Mouse (Mus musculus): ENCODE measurements around the gene Polr2b. TPM values are rescaled to one million over a fixed set of nuclear protein-coding genes. Genes with fewer than 3 reads are reported as not detected.

Polr2b gene
- polyA plus RNA-seq, 1 experiment from 2014 or later = 111 TPM

GRCm38 (mm10) chr5:77309051-77309906 is 668 bp upstream of the Polr2b start:
- Histone ChIP-seq H3K36me3 (replicated peaks) (peaks cover 58% of the 10 kb centered on the region), H3K9me3 (no peaks in the 10 kb centered on the region), H3K27ac (peak overlapping the region; percentile 94), H3K4me1 (peaks cover 34% of the 10 kb centered on the region), H3K27me3 (ENCODE audit: poor library complexity, severe bottlenecking) (no peaks in the 10 kb centered on the region), H3K4me3 (peak overlapping the region; percentile 97)
- no peak for DNase-seq (ENCODE audit: extremely low spot score, low spot score)
- WGBS = under 1% methylated on average over 76 of the region's 76 CpGs

GRCm38 (mm10) chr5:77314206-77314605 is 4.3 kb downstream of the Polr2b start:
- Histone ChIP-seq H3K4me1 (peaks cover 15% of the 10 kb centered on the region), H3K27me3 (ENCODE audit: poor library complexity, severe bottlenecking) (no peaks in the 10 kb centered on the region), H3K9me3 (no peaks in the 10 kb centered on the region), H3K27ac (no peak overlapping the region), H3K36me3 (replicated peaks) (peaks cover 74% of the 10 kb centered on the region), H3K4me3 (no peak overlapping the region)
- no peak for DNase-seq (ENCODE audit: extremely low spot score, low spot score)
- WGBS = 94% methylated on average over 4 of the region's 4 CpGs

DNA sequence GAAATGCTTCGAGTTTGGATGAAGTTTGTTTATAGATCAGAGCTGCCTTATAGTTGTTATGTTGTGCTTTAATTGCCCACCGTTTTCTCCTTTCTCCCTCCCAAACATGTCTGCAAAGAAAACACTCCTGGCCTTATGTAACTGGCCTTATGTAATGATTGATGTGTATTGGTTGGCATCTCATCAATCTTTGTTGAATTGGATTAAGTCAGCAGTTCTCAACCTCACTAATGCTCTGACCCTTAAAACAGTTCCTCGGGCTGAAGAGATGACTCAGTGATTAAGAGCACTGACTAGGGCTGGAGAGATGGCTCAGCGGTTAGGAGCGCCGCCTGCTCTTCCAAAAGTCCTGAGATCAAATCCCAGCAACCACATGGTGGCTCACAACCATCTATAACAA is 5.0 kb downstream of the Polr2b start:
- Histone ChIP-seq H3K27ac (no peak overlapping the region), H3K4me3 (no peak overlapping the region), H3K36me3 (replicated peaks) (peaks cover 80% of the 10 kb centered on the region), H3K9me3 (no peaks in the 10 kb centered on the region), H3K27me3 (ENCODE audit: poor library complexity, severe bottlenecking) (no peaks in the 10 kb centered on the region), H3K4me1 (peaks cover 11% of the 10 kb centered on the region)
- DNase-seq (ENCODE audit: extremely low spot score, low spot score) = no peak
- 93% methylated on average over 6 of the region's 6 CpGs for WGBS

- 89% methylated on average over 1 of the region's 1 CpGs for WGBS
- H3K36me3 ChIP-seq (replicated peaks) = peaks cover 99% of the 10 kb centered on the region
- H3K27ac ChIP-seq = no peak overlapping the region
- H3K4me3 ChIP-seq = no peak overlapping the region
- no peaks in the 10 kb centered on the region for H3K27me3 ChIP-seq (ENCODE audit: poor library complexity, severe bottlenecking)
- no peak for DNase-seq (ENCODE audit: extremely low spot score, low spot score)
- H3K4me1 ChIP-seq = no peaks in the 10 kb centered on the region
- H3K9me3 ChIP-seq = no peaks in the 10 kb centered on the region
Measured at GRCm38 (mm10) chr5:77324936-77325335, 15.0 kb downstream of the Polr2b start.

- Histone ChIP-seq H3K27ac (no peak overlapping the region), H3K4me1 (no peaks in the 10 kb centered on the region), H3K27me3 (ENCODE audit: poor library complexity, severe bottlenecking) (no peaks in the 10 kb centered on the region), H3K36me3 (replicated peaks) (peaks cover 99% of the 10 kb centered on the region), H3K9me3 (no peaks in the 10 kb centered on the region), H3K4me3 (no peak overlapping the region)
- 84% methylated on average over 5 of the region's 5 CpGs for WGBS
- no peak for DNase-seq (ENCODE audit: extremely low spot score, low spot score)
Measured at GRCm38 (mm10) chr5:77330154-77330553, 20.2 kb downstream of the Polr2b start.

DNA sequence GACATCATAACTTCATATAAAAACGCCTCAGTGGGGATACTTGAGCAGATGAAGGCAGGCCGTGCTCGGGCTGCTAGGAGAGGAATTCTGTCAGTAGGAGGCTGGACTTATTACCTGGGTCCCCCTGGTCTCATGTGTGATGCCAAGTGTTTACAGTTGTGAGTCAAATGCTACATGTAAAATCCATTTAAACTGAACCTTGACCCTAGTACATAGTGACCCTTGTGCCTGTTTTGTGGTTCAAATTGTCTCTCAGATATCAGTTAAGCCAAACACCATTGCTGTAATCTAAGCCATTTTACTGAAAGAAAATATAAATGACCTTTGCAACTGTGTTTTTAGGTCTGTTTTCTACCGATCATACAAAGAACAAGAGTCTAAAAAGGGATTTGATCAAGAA is 30.1 kb downstream of the Polr2b start:
- no peak overlapping the region for H3K27ac ChIP-seq
- no peak overlapping the region for H3K4me3 ChIP-seq
- WGBS = 89% methylated on average over 4 of the region's 4 CpGs
- H3K4me1 ChIP-seq = no peaks in the 10 kb centered on the region
- DNase-seq (ENCODE audit: extremely low spot score, low spot score) = no peak
- H3K9me3 ChIP-seq = no peaks in the 10 kb centered on the region
- peaks cover 100% of the 10 kb centered on the region for H3K36me3 ChIP-seq (replicated peaks)
- no peaks in the 10 kb centered on the region for H3K27me3 ChIP-seq (ENCODE audit: poor library complexity, severe bottlenecking)

DNA sequence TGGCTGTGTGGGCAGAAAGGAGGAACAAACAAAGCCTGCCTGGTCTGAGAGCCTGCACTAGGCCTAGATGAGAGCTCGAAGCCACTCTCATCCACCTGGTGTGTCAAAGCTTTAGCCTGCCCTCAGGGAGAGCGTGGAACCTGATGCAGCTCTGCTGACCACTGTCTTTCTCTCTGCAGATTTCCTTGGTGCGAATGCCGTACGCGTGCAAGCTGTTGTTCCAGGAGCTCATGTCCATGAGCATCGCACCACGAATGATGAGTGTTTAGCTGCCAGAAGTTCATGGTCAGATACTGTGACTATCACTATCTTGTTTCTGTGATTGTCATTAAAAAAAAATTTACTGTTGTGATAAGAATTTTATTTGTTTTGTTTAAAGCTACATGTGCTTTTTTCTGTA is 39.0 kb downstream of the Polr2b start:
- Histone ChIP-seq H3K9me3 (no peaks in the 10 kb centered on the region), H3K4me3 (no peak overlapping the region), H3K4me1 (peaks cover 2% of the 10 kb centered on the region; the same call in 1 of the 2 replicates), H3K27me3 (ENCODE audit: poor library complexity, severe bottlenecking) (no peaks in the 10 kb centered on the region), H3K27ac (no peak overlapping the region), H3K36me3 (replicated peaks) (peaks cover 74% of the 10 kb centered on the region)
- 95% methylated on average over 8 of the region's 8 CpGs for WGBS
- DNase-seq (ENCODE audit: extremely low spot score, low spot score) = no peak

GRCm38 (mm10) chr5:77349971-77350658 is 40.2 kb downstream of the Polr2b start:
- H3K4me3 ChIP-seq = no peak overlapping the region
- no peak overlapping the region for H3K27ac ChIP-seq
- peaks cover 13% of the 10 kb centered on the region for H3K4me1 ChIP-seq
- H3K36me3 ChIP-seq (replicated peaks) = peaks cover 62% of the 10 kb centered on the region
- WGBS = 93% methylated on average over 15 of the region's 15 CpGs
- H3K27me3 ChIP-seq (ENCODE audit: poor library complexity, severe bottlenecking) = peaks cover 4% of the 10 kb centered on the region
- DNase-seq (ENCODE audit: extremely low spot score, low spot score) = no peak
- H3K9me3 ChIP-seq = no peaks in the 10 kb centered on the region

GRCm38 (mm10) chr5:77351691-77352090 is 41.7 kb downstream of the Polr2b start:
- 84% methylated on average over 9 of the region's 9 CpGs for WGBS
- H3K4me3 ChIP-seq = no peak overlapping the region

DNA sequence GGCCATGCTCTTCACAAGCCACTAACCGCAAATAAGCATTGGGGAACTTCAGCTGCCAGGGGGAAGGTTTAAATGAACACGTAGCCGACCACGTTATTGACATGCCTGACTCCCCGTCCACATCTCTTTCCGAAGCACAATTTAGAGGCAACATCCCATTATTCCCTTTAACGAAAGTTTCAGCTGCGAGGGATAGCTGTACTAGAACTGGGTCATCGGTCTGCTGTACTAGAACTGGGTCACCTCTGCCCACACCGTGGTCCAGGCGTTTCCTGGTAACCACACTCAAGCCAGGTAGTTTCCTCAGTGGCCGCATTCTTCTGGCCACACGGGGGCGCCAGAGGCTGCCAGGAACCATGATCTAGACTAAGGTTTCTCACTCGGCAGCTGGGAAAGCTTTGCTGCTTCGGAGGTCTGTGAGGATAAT is 44.4 kb downstream of the Polr2b start:
- Histone ChIP-seq H3K4me1 (peaks cover 38% of the 10 kb centered on the region), H3K36me3 (replicated peaks) (peaks cover 19% of the 10 kb centered on the region), H3K4me3 (peak overlapping the region; percentile 29), H3K27ac (no peak overlapping the region), H3K9me3 (no peaks in the 10 kb centered on the region), H3K27me3 (ENCODE audit: poor library complexity, severe bottlenecking) (peaks cover 34% of the 10 kb centered on the region)
- WGBS = 12% methylated on average over 16 of the region's 16 CpGs
- peak; percentile 85 for DNase-seq (ENCODE audit: extremely low spot score, low spot score)

More at GRCm38 (mm10) chr5:77351691-77352090, 41.7 kb downstream of the Polr2b start:
- no peak overlapping the region for H3K27ac ChIP-seq
- peaks cover 19% of the 10 kb centered on the region for H3K27me3 ChIP-seq (ENCODE audit: poor library complexity, severe bottlenecking)
- H3K9me3 ChIP-seq = no peaks in the 10 kb centered on the region
- peaks cover 46% of the 10 kb centered on the region for H3K36me3 ChIP-seq (replicated peaks)
- DNase-seq (ENCODE audit: extremely low spot score, low spot score) = no peak
- peaks cover 21% of the 10 kb centered on the region for H3K4me1 ChIP-seq

DNA sequence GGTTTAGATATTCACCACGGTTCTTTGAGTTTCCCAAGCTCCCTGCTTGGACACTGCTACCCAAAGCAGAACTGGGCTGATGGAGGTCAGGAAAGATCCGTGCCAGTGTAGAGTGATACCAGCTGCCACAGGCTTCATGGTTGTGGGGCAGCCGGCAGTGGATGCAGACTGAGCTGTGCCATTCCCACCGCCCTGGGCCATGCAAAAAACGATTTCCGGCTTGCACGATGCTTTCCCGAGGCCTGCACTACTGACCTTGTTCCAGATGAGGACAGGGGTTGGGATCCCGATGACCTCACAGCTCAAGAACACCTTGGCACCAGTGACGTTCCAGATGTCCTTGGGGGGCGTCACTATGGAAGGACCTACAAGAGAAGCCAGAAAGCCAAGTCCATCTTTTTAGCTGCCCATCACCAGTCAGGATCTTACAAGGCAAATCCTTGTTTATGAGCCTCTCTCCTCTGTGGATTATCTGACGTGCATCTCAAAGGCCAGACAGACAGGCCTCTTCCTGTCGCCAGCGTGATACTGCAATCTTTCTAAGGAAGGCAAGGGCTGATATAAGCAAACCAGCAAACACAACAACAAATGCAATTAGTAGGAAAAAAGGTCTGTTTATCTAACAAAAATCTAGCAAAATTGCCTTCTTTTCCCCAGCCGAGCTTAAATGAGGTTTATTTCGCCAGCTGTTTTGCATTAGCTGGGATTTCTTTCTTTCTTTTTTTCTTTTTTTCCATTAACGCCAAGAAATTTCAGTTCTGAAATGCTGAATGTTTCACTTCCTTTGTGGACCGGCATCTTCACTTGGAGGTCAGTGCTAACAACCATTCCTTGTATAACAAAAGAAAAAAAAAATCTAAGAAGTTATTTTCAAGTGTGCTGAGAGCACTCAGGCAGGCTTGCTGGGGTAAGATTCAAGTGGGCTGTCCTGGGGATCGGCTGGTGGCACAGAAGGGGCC is 45.6 kb downstream of the Polr2b start:
- peaks cover 38% of the 10 kb centered on the region for H3K4me1 ChIP-seq
- no peaks in the 10 kb centered on the region for H3K9me3 ChIP-seq
- H3K36me3 ChIP-seq (replicated peaks) = peaks cover 7% of the 10 kb centered on the region
- H3K4me3 ChIP-seq = no peak overlapping the region
- H3K27me3 ChIP-seq (ENCODE audit: poor library complexity, severe bottlenecking) = peaks cover 34% of the 10 kb centered on the region
- DNase-seq (ENCODE audit: extremely low spot score, low spot score) = no peak
- WGBS = 76% methylated on average over 19 of the region's 19 CpGs
- H3K27ac ChIP-seq = no peak overlapping the region

GRCm38 (mm10) chr5:77357405-77358149 is 47.6 kb downstream of the Polr2b start:
- peak; percentile 57 for DNase-seq (ENCODE audit: extremely low spot score, low spot score)
- peaks cover 34% of the 10 kb centered on the region for H3K27me3 ChIP-seq (ENCODE audit: poor library complexity, severe bottlenecking)
- WGBS = 14% methylated on average over 22 of the region's 22 CpGs
- H3K27ac ChIP-seq = peak overlapping the region; percentile 76
- peaks cover 38% of the 10 kb centered on the region for H3K4me1 ChIP-seq
- no peaks in the 10 kb centered on the region for H3K36me3 ChIP-seq (replicated peaks)
- no peaks in the 10 kb centered on the region for H3K9me3 ChIP-seq
- peak overlapping the region; percentile 53 for H3K4me3 ChIP-seq
